Mouse (Mus musculus) left cerebral cortex, adult 2 months (tissue): ENCODE measurements around the gene Plod3. TPM values are rescaled to one million over a fixed set of nuclear protein-coding genes. Genes with fewer than 3 reads are reported as not detected.
"Not testable (repeated sequence)": the region's sequence is repeated elsewhere in the genome, so short reads cannot be mapped to it uniquely, and the experiment has no call there.

ENCODE experiments used
- DNase-seq, 2 experiments: peaks; one replicate each; pipeline ENCODE4 v3.0.0; 2021 to 2022; ENCODE audit warnings: low spot score in 2 of 2, mixed read lengths in 1 of 2; ENCODE audit errors: extremely low spot score in 1 of 2
- H3K27ac ChIP-seq: fragments of 200-600 bp; 2 replicates; pipeline ENCODE4 v1.8.1; 2022
- H3K4me3 ChIP-seq: fragments of 200-600 bp; 2 replicates; pipeline ENCODE4 v1.8.1; 2022
- CTCF ChIP-seq: fragments of 200-600 bp; IDR thresholded peaks from 2 replicates; pipeline ENCODE4 v1.8.1; 2022; ENCODE audit warnings: antibody characterized with exemption, mild to moderate bottlenecking, moderate library complexity
- intact Hi-C: fragments of 180-260 bp; cut with DNase I; formaldehyde crosslinking; loops from one replicate; pipeline ENCODE4 v1.15.1; 2025
- long read RNA-seq, 2 experiments: library from polyadenylated mRNA; stranded (forward); transcript quantifications; one replicate each; pipeline ENCODE4 v2.0.0; 2021; ENCODE audit warnings: borderline mapping rate in 2 of 2
- total RNA-seq, 2 experiments: library from RNA; stranded (reverse); gene quantifications; 2 replicates each; pipeline ENCODE4 v1.2.3; 2021

The Plod3 gene
- total RNA-seq = 10 to 100 TPM; 38.7 to 39.1 TPM
- long read RNA-seq, experiment 1, transcript Plod3-201 (19 exons, 3,280 nt) = major isoform, 20 of 42 reads
- long read RNA-seq, experiment 1, partial matches to known transcripts = 7 of 42 reads
- long read RNA-seq, experiment 1, other reads (novel, unspliced or antisense) = 15 of 42 reads
- long read RNA-seq, experiment 2, transcript Plod3-201 (19 exons, 3,280 nt) = major isoform, 24 of 41 reads
- long read RNA-seq, experiment 2, partial matches to known transcripts = 6 of 41 reads
- long read RNA-seq, experiment 2, other reads (novel, unspliced or antisense) = 11 of 41 reads

GRCm38 (mm10) chr5:136986695-136987137, at the start of gene Plod3:
Gene Plod3 (plus strand): TSS chr5:136987019.
- no peak; the same call in 1 of the 2 replicates for TF ChIP-seq CTCF
- intact Hi-C loops = loop anchor here (1.0 to 10.0 kb wide), 3 partner anchors 24 to 618 kb away; partner anchors contain the start of gene Mospd3
- peak; percentile 93 to 96 for DNase-seq
- H3K4me3 ChIP-seq = peak within 1 kb of the TSS; percentile 76
- H3K27ac ChIP-seq = peak within 1 kb of the TSS; percentile 98

GRCm38 (mm10) chr5:136937621-136938020, 49.2 kb upstream of the Plod3 start:
- no peak overlapping the region for H3K4me3 ChIP-seq
- no peak for TF ChIP-seq CTCF
- no peak for DNase-seq
- intact Hi-C loops = no loop called here
- no peak overlapping the region for H3K27ac ChIP-seq

DNA sequence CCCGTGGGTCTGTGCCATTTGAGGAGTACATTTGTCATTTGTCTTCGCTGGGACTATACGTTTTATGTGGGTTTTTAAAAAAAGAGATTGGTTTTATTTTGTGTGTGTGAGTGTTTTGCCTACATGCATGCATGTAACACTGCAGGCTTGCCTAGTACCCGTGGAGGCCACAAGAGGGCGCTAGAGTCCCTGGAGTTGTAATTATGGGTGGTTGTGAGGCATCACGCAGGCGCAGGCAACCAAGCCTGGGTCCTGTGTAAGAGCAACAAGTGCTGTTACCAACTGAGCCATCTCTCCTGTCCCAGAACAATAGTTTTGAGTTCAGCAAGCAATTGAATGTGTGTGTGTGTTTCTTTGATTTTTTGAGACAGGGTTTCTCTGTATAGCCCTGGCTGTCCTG, 47.5 kb upstream of the Plod3 start:
- no peak overlapping the region for H3K27ac ChIP-seq
- H3K4me3 ChIP-seq = no peak overlapping the region
- peak; percentile 46 for TF ChIP-seq CTCF
- no peak for DNase-seq
- intact Hi-C loops = no loop called here

GRCm38 (mm10) chr5:136940029-136940428, 46.8 kb upstream of the Plod3 start:
- H3K27ac ChIP-seq, intact Hi-C loops, DNase-seq, H3K4me3 ChIP-seq: not testable (repeated sequence)

GRCm38 (mm10) chr5:136940845-136941560, 45.8 kb upstream of the Plod3 start:
- no peak for TF ChIP-seq CTCF
- intact Hi-C loops = no loop called here
- no peak for DNase-seq

GRCm38 (mm10) chr5:136942781-136943180, 44.0 kb upstream of the Plod3 start:
- no peak overlapping the region for H3K4me3 ChIP-seq
- no peak for TF ChIP-seq CTCF
- H3K27ac ChIP-seq = no peak overlapping the region
- DNase-seq = no peak
- intact Hi-C loops = no loop called here

More at GRCm38 (mm10) chr5:136940845-136941560, 45.8 kb upstream of the Plod3 start:
- Histone ChIP-seq H3K4me3 (no peak overlapping the region), H3K27ac (no peak overlapping the region)

- no peak overlapping the region for H3K27ac ChIP-seq
- TF ChIP-seq CTCF = no peak
- no peak for DNase-seq
- intact Hi-C loops = no loop called here
- H3K4me3 ChIP-seq = no peak overlapping the region
Measured at GRCm38 (mm10) chr5:136943382-136943781, 43.4 kb upstream of the Plod3 start.

- no peak overlapping the region for H3K27ac ChIP-seq
- intact Hi-C loops = no loop called here
- no peak overlapping the region for H3K4me3 ChIP-seq
- no peak for TF ChIP-seq CTCF
- DNase-seq = no peak
Measured at GRCm38 (mm10) chr5:136945084-136945483, 41.7 kb upstream of the Plod3 start.

GRCm38 (mm10) chr5:136947874-136948273, 38.9 kb upstream of the Plod3 start:
- intact Hi-C loops = no loop called here
- TF ChIP-seq CTCF = no peak
- no peak overlapping the region for H3K27ac ChIP-seq
- no peak for DNase-seq
- H3K4me3 ChIP-seq = no peak overlapping the region

DNA sequence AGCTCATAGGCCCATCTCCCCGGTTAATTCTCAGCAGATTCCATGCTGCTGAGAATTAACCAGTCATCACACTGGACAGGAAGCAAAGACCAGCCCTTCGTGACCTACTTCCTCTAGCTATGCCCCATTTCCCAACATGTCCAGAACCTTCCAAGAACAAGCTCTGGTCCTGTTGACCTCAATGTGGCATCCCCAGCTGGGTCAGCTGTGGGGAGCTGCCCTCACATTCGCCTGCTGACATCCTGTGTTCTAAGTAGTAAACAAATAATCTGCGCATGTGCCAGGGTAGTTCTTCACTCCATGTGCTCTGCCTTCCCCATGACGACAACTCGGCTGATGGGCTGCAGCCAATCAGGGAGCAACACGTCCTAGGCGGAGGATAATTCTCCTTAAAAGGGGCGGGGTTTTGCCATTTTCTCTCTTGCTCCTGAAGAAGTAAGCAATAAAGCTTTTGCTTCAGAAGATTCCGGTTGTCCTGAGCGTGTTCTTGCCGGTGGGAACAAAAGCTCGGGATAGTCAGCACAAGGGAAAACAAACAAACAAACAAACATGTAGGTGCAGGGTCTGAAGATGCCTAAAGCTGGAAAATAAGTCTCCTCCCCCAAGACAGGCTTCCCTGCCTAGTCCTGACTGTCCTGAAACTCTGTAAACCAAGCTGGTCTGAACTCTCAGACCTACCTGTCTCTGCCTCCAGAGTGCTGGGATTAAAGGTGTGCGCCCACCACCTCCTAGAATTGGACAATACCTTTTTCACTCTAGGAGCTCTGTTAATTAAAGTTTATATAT, 37.1 kb upstream of the Plod3 start:
- H3K4me3 ChIP-seq, DNase-seq, H3K27ac ChIP-seq, intact Hi-C loops: not testable (repeated sequence)

DNA sequence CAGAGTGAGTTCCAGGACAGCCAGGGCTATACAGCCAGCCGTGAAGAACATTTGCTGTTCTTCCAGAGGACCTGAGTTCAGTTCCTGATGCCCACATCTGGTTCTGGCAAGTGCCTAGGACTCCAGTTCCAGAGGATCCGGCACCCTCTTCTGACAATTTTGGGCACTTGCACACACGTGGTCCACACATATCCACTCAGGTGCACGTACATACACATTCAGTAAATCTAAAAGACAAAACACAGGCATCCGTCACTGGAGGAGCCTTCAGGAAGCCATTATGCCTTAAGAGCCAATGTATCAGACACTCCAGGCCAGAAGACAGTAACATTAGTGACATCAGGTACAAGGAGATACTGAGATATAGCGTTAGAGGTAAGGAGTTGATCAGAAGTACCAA, 36.3 kb upstream of the Plod3 start:
- intact Hi-C loops = no loop called here

GRCm38 (mm10) chr5:136952153-136952552, 34.7 kb upstream of the Plod3 start:
- H3K4me3 ChIP-seq = no peak overlapping the region
- DNase-seq = no peak
- H3K27ac ChIP-seq = no peak overlapping the region
- no peak for TF ChIP-seq CTCF
- intact Hi-C loops = no loop called here

More for the DNA sequence above, 36.3 kb upstream of the Plod3 start:
- Histone ChIP-seq H3K4me3 (no peak overlapping the region), H3K27ac (no peak overlapping the region)
- no peak for TF ChIP-seq CTCF
- no peak for DNase-seq
